Mouse (Mus musculus): ENCODE results near the gene Edf1. TPM values are rescaled to one million over a fixed set of nuclear protein-coding genes. Genes with fewer than 3 reads are reported as not detected.

Edf1 gene
- polyA plus RNA-seq, 1 experiment = 398 TPM

DNA sequence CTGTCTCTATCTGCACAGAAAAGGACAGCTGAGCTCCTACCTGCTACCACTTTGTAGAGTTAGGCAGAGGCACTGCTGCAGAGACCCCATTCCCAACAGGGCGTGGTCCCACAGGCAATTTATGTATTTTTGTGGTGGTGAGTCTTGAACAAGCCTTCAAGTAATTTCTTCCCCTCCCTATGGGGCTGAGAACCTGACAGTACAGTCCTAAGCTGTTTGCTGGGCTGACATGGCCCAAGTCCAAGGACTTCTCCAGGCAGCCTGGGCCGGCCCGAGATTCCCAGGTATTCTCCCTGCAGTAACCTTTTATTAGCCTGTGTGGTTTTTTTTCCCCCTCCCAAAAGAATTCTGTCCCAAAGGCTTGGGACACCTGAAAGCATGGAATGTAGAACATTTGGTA lies 26.5 kb downstream of the Edf1 start:
- no peak overlapping the region for H3K4me3 ChIP-seq (ENCODE audit: insufficient read depth, low read depth, low read length)

DNA sequence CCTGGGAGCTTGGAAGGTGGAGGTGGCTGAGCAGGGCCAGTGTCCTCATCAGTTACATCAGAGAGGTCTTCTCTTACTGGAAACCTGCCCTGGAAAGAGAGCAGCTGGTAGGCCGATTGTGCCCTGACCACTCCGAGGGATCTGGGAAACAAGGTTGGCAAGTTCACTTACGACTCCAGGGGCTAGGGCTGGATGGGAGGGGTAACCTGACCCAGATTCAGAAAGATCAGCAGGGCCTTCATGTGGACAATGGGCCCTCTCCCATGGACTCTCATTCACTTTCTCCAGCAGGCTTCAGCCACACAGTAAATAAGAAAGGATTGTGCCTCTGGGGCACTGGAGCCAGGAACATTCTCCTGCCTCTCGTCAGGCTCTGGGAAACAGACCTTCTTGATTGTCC lies 27.2 kb downstream of the Edf1 start:
- H3K4me1 ChIP-seq (ENCODE audit: control insufficient read depth, insufficient read depth, insufficient read length, low read length) = no peaks in the 10 kb centered on the region
- no peak overlapping the region for H3K27ac ChIP-seq (replicated peaks; ENCODE audit: low read depth, low read length)
- H3K4me3 ChIP-seq (ENCODE audit: insufficient read depth, low read depth, low read length) = no peak overlapping the region

More for the DNA sequence above, 26.5 kb downstream of the Edf1 start:
- Histone ChIP-seq H3K4me1 (ENCODE audit: control insufficient read depth, insufficient read depth, insufficient read length, low read length) (no peaks in the 10 kb centered on the region; the same call in 1 of the 2 replicates), H3K27ac (replicated peaks; ENCODE audit: low read depth, low read length) (no peak overlapping the region)

DNA sequence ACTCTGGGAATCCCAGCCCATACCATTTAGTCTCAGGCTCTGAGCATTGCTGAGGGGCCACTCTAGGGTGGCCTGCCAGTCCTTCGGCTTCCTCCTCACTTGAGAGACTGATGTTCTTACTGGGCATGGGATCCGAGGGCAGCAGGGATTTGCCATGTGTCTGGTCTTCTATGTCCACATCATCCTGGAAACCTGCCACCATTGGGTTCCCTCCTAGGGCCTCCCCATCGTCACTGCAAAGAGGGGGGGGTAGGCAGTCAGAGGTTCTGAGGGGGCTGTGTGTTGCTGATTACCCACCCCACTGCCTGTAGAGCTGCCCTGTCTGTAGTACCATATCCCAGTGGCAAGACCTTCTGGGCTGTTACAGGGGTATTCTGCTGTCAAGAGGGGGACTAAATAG lies 28.0 kb downstream of the Edf1 start:
- Histone ChIP-seq H3K4me3 (ENCODE audit: insufficient read depth, low read depth, low read length) (no peak overlapping the region), H3K4me1 (ENCODE audit: control insufficient read depth, insufficient read depth, insufficient read length, low read length) (no peaks in the 10 kb centered on the region), H3K27ac (replicated peaks; ENCODE audit: low read depth, low read length) (no peak overlapping the region)

DNA sequence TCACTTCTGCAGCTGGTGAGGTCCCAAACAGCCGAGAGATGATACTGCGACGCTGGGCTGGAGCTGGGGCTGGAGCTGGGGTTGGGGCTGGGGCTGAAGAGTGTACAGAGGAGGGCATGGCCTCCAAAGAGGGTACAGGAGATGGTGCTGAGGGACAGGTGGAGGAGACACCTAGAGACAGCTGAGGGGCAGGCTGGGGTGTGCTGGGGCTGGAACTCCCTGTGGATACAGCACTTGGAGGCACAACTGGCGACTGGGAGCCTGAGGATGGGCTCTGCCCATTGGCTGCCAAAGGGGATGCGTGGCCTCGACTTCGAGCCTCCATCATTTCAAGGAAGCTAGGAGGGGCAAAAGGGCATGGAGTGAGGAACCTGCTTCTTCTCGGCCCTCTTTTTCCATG lies 29.6 kb downstream of the Edf1 start:
- Histone ChIP-seq H3K4me3 (ENCODE audit: insufficient read depth, low read depth, low read length) (no peak overlapping the region), H3K27ac (replicated peaks; ENCODE audit: low read depth, low read length) (no peak overlapping the region), H3K4me1 (ENCODE audit: control insufficient read depth, insufficient read depth, insufficient read length, low read length) (no peaks in the 10 kb centered on the region)

DNA sequence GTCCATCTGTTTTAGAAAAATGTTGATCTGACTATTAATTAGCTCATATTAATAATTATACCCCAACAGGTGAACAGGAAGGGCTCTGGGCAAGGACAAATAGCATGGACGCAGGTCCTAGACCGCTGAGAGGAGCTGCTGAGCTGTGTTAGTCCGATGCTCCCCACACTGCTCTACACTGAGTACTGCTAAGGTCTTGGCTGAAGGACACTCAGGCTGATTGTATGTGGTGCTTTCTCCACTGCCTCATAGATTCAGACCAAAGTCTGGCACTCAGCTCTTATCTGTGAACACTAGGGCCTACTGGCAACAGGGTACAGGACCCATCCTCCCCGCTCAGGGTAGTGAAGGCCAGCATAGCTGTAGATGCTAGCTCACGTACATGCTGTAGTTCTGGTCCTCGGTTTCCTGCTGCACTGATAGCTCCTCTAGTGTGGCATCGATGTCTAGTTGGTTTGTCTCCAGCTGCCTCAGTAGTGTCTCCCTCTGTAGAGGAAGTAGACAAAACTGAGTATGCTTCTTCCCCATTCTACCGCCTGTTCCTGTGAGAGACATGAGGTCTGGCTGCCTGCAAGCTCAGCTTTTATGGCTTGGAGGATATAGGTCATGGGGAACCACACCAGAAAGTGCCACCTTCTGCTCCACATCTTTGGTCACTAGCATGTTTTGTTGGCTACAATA lies 30.7 kb downstream of the Edf1 start:
- no peaks in the 10 kb centered on the region for H3K4me1 ChIP-seq (ENCODE audit: control insufficient read depth, insufficient read depth, insufficient read length, low read length)
- no peak overlapping the region for H3K4me3 ChIP-seq (ENCODE audit: insufficient read depth, low read depth, low read length)
- no peak overlapping the region; the same call in 1 of the 2 replicates for H3K27ac ChIP-seq (replicated peaks; ENCODE audit: low read depth, low read length)

DNA sequence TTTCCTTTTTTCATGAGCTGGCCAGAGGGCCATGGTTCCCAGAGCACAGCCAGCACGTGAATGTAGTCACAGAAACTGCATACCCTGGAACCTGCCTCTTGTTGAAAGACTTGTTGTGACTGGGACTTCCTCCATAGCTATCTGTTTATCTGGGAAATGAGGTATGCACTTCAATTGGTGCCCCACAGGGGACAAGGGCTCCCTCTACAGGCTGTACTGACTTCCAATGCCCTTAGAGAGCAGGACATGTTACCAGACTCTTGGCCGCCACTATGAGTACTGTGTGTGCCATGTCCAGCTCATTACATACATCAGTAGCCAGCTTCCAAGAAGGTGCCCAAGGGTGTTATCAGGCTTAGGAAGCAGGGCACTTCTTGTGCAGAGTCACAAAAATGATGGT lies 34.2 kb downstream of the Edf1 start:
- Histone ChIP-seq H3K4me1 (ENCODE audit: control insufficient read depth, insufficient read depth, insufficient read length, low read length) (no peaks in the 10 kb centered on the region), H3K27ac (replicated peaks; ENCODE audit: low read depth, low read length) (no peak overlapping the region), H3K4me3 (ENCODE audit: insufficient read depth, low read depth, low read length) (no peak overlapping the region)

DNA sequence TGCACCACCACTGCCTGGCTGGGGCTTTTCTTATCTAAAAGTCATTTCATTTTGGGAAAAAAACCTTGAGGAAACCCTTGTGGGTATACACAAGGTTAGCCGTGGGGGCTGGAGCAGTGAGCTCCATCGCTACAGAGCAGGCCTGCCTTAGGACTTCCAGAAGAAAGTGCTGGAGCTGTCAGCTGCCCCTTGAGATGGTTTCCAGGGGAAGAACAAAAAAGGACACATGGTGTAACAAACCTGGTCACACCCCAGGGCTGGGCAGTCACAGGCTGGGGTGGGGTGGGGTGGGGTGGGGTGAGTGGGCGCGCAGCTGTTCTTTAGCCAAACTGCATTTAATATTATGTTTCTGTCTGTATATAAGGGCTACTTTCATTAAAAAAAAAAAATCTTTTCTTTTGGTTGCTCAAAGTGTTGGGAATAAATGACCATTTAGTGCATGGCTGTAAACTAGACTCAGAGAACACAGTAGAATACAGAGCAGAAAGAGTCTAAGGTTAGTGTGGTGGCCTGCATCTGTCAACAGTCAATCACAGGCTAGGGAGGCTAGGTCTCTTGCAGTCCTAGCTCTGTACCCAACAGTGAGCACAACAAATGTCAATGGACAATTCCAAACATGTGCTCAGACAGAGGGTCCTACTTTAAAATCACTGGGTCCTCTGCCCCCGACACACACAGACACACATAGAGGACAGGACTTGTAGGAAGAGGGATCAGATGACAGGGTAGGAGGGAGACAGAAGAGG lies 39.3 kb downstream of the Edf1 start:
- no peak overlapping the region for H3K4me3 ChIP-seq (ENCODE audit: insufficient read depth, low read depth, low read length)
- H3K4me1 ChIP-seq (ENCODE audit: control insufficient read depth, insufficient read depth, insufficient read length, low read length) = no peaks in the 10 kb centered on the region
- H3K27ac ChIP-seq (replicated peaks; ENCODE audit: low read depth, low read length) = no peak overlapping the region

DNA sequence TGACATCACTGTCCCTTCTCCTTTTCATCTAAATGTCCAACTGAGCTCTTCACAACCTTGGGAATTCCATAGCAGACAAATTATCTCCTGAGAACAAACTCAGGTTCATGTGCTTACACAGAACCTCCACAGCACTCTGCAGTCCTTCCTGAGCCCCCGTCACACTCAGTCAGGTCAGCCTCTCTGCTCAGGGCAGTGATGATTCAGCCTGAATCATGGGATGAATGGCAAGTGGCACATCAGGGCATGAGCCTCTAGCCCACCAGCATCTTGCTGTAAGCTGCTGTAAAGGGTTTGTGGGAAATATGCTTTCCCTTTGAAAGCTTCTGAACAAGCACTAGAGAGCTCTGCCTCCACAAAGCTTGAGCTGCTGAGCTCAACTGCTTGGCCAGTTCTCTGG lies 41.1 kb downstream of the Edf1 start:
- no peak overlapping the region for H3K4me3 ChIP-seq (ENCODE audit: insufficient read depth, low read depth, low read length)
- H3K27ac ChIP-seq (replicated peaks; ENCODE audit: low read depth, low read length) = no peak overlapping the region
- H3K4me1 ChIP-seq (ENCODE audit: control insufficient read depth, insufficient read depth, insufficient read length, low read length) = no peaks in the 10 kb centered on the region

DNA sequence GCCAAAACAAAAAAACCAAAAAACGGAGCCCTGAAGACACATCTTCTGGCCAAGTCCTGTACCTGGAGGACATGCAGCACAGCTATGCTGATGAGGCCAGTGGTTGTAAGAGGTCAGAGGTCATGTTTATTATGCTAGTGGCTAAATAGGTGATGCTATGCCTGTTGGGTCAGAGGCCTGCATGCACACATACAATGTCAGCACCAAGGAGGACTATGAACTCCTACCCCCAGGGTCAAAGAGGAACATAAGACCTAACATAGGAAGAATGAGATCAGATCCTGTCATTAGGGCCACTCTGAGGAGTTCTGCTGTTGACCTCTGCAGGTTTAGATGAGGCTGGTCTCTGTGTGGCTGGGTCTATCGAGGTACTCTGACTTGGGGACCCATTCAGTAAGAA lies 42.4 kb downstream of the Edf1 start:
- Histone ChIP-seq H3K4me3 (ENCODE audit: insufficient read depth, low read depth, low read length) (no peak overlapping the region), H3K27ac (replicated peaks; ENCODE audit: low read depth, low read length) (no peak overlapping the region), H3K4me1 (ENCODE audit: control insufficient read depth, insufficient read depth, insufficient read length, low read length) (no peaks in the 10 kb centered on the region)

DNA sequence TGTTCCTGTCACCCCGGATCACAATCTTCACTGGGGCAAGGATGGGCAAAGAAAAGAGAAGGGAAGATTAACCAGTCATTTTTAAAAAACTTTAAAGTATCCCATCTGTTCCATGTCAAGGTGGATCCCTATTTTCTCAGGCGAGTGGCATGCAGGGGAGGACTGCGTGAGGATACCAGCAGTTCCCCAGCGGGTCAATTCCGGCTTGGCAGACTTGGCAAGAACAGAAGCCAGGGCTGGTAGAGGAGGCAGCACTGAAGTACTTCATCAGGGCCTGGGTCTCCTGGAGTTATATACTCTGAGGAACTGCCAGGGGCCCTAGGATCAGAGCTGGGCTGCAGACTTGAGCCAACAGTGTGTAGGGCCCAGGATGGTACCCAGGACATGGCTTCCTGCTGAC lies 44.9 kb downstream of the Edf1 start:
- Histone ChIP-seq H3K4me3 (ENCODE audit: insufficient read depth, low read depth, low read length) (no peak overlapping the region), H3K27ac (replicated peaks; ENCODE audit: low read depth, low read length) (no peak overlapping the region), H3K4me1 (ENCODE audit: control insufficient read depth, insufficient read depth, insufficient read length, low read length) (0 out of 2 replicates have a peak, but pooled peaks cover 3% of the 10 kb centered on the region)

DNA sequence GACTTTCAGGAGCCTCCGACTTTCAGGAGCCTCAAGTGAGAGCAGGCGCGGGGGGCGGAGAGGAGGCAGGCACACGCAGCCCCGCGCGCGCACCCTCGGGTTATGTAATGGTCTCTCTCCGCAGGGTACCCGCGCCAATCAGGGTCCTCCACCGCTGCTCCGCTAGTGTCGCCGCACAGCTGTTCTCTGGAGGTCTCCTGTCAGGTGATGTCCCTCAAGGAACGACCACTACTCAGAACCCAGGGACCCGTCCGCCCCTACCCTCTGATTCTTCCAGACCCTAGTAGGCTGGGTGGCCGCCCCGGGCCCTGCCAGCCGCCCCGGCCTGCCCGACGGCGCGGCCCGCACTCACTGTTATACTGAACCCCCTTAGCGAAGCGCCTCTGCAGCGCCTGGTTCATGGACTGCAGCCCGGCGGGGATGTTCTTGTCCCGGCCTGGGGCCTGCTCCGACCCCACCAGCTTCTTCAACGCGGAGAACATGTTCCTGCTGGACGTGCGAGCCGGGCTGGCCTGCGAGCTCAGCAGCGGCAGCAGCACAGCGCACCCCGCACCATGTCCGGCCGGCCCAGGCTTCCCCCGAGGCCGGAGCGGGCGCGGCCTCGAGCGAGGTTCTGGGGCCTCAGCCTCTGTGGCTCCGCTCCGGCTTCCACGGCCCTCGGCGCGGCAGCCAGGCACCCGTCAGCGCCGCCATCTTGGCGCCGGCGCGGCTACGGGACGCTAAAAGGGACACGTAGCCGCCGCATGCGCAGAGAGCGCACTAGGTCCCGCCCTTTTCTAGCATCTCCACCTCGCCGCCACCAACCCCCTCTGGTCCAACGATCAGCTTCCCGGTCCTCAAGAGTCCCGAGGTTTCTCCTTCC lies 50.3 kb downstream of the Edf1 start, which contains the start of gene Rabl6:
Gene Rabl6 (minus strand): TSS at position 761 of the 862 bp plus-strand sequence.
- peak within 1 kb of the TSS; percentile 56 for H3K27ac ChIP-seq (replicated peaks; ENCODE audit: low read depth, low read length)
- peak within 1 kb of the TSS; percentile 89 for H3K4me3 ChIP-seq (ENCODE audit: insufficient read depth, low read depth, low read length)

DNA sequence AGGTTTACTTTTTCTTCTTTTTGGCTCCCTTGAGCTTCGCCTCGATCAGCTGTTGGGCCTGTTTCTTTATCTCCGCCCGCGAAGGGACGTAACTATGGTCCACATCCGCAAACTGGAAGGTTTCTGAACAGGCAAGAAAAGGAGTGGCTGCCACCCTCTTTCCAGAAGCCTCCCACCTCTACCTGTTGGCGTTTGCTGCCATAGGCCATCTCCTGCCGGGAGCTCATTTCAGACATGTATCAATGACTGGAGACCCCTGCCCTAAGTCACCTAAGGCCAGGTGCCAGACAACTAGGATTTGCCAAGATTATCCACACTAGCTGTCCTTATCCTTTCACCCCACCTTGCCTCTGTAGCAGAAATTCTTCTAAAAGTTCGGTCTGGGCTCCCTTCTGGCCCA lies 51.0 kb downstream of the Edf1 start:
- no peak overlapping the region for H3K27ac ChIP-seq (replicated peaks; ENCODE audit: low read depth, low read length)
- peak overlapping the region; percentile 89 for H3K4me3 ChIP-seq (ENCODE audit: insufficient read depth, low read depth, low read length)
- 0 out of 2 replicates have a peak, but pooled peaks cover 3% of the 10 kb centered on the region for H3K4me1 ChIP-seq (ENCODE audit: control insufficient read depth, insufficient read depth, insufficient read length, low read length)

More for the DNA sequence above, 50.3 kb downstream of the Edf1 start, which contains the start of gene Rabl6:
- 0 out of 2 replicates have a peak, but pooled peaks cover 3% of the 10 kb centered on the region for H3K4me1 ChIP-seq (ENCODE audit: control insufficient read depth, insufficient read depth, insufficient read length, low read length)
